Mouse (Mus musculus) brain, embryonic 14.5 days (tissue): Measurements from ENCODE around the gene Astl.

Source experiments
- CTCF ChIP-seq: fragments of 200-500 bp; IDR thresholded peaks from 2 replicates; pipeline ENCODE4 v1.5.1; 2012; ENCODE audit warnings: inconsistent platforms, mild to moderate bottlenecking, moderate library complexity, borderline replicate concordance; ENCODE audit not compliant: insufficient read depth, insufficient read length; ENCODE audit errors: extremely low read depth
- POLR2A ChIP-seq: fragments of 200-500 bp; IDR thresholded peaks from 2 replicates; pipeline ENCODE4 v1.6.1; 2012; ENCODE audit warnings: mild to moderate bottlenecking, inconsistent platforms, borderline replicate concordance; ENCODE audit not compliant: poor library complexity, insufficient read depth, insufficient read length, severe bottlenecking; ENCODE audit errors: extremely low read depth

DNA sequence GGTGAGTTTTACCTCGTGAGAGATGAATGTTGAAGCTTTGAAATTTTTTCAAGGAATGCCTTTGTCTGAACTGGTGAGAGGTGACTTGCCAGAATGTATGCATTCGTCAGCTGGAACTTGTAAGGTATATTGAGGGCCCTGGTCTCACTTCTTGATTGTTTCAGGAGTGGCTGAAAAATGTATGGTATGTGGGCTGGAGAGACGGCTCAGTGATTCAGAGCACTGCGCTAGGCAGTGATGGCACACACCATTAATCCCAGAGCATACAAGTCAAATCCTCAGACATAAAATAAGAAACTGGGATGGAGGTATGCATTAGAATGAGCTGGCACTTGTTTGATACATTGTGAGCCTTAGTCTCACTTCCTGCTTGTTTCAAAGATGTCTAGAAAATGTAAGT lies 46.2 kb upstream of the Astl start:
- TF ChIP-seq CTCF, result no peak
- TF ChIP-seq POLR2A, result no peak
